Mouse (Mus musculus) cerebellum, adult (tissue): ENCODE measurements around the gene Ttc21b.
"Not testable (repeated sequence)": the region's sequence is repeated elsewhere in the genome, so short reads cannot be mapped to it uniquely, and the experiment has no call there.

ENCODE experiments used
- ATAC-seq: cut with Nextera tagmentation; 2 replicates; pipeline ENCODE4 v1.9.2; 2017; ENCODE audit warnings: mild to moderate bottlenecking, moderate library complexity, mixed read lengths; ENCODE audit not compliant: insufficient number of reproducible peaks, low FRiP score, low TSS enrichment

Ttc21b gene

DNA sequence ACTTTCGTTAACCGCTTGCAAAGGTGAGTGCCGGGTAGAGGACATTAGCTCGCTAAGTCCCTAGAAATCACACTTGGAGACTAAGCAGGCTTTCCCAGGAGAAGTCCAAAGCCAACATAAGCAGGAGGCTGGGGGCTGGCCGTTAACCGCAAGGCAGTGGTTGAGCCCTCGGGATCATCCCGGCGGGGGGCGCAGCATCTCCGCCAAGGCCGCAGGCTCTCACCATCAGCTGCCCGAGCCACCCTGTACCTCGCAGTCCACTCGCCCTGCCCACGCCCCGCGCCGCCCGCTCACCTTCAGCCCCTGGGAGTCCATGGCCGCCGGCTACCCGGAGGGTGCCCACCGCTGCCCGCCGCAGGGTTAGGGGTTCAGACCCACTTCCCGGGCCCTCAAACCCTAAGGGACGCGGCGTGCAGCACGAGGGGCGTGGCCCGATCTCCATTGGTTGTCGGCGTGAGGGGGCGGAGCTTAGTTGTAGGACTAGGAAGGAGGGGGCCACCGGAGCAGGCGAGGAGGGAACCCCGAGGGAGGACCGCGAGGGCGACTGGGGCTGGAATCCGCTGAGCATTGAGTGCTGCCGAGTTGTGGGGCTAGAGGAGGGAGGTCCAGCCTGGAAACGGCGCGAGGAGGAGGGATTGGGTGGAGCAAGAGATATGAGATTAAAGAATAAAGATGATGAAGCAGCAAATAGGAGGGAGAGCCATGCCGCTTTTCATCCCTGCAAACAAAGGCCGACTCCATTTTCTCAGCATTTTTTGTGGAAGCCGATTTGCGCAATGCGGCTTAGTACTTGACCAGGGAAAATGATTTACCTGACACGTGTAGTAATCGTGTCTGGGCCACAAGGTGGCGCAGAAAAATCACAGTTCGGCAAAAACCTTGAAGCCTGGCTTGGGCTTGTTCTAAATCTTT is at the start of gene Ttc21b:
Gene Ttc21b (minus strand): TSS at position 398 of the 912 bp plus-strand sequence.
- ATAC-seq: peak; percentile 95

DNA sequence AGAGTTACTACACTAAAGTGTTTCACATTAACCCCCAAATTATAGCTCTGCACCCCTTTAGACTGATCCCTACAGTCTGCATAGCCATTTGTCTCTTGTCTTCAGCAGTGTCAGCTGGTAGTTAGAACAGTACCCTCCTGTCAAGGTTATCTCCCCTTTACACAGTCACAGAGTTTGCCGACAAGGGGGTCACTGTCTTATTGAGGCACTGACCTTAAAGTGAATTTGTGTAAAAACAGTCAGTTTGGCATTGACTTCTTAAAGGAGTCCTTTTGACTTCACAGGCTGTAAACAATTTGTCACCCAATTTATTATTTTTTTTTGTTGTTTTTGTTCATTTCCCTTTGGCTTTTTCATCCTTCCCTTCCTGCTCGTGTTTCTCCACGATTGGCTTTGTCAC is 16.1 kb upstream of the Ttc21b start:
- ATAC-seq: no peak

DNA sequence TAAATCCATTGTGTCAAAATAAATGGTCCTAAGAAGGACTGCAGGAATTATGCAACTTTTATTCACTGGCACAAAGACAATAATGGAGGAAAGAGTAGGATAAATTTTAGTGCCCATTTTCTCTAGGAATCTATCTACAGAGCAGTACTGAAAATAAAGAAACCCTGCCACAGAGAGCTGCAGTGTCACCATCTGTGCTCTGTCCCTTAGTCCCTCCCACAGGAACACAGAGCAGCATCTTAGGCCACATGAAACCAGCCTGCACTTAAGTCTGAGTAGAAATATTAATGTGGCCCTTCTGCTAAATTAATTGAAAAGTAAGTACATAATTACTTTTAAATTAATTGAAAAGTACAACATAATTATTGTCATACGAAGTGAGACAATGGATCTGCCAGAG is 12.4 kb downstream of the Ttc21b start:
- peak; percentile 70; the same call in 1 of the 2 replicates for ATAC-seq

DNA sequence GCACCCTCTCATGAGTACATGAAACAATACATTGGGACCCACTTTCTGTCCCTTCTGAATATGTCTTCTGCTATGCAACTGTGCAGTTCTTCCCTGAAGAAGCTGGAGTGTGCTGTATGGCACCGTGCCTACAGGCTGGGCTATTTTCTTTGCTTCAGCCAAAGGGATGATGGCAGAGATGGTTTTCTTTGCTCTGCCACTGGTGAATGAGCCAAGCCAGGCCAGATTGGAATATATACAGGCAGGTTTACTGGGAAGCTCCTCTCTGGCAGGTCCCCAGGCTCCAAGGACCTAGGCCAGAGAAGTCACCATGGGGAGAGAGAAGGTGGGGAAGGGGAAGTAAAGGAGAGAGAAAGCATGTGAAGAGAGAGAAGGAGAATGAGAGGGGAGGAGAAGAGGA is 16.1 kb downstream of the Ttc21b start:
- peak; percentile 40; the same call in 1 of the 2 replicates for ATAC-seq

DNA sequence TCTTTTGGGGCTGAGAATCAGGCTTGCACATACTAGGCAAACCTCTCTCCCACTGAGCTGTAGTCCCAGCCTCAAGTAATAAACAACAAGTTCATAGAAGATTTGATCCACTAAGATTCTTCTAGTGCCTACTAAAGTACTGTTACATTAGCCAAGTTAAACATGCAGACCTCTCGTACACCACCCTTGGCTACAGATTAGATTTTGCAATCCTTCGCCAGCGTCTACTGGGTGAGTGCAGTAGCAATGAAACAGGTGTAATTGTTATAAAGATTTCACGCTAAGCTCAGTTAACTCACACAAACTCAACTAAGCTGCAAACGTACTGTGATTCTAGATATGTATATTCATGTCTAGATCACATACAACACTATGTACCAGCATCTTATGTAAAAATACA is 17.5 kb downstream of the Ttc21b start:
- no peak for ATAC-seq

DNA sequence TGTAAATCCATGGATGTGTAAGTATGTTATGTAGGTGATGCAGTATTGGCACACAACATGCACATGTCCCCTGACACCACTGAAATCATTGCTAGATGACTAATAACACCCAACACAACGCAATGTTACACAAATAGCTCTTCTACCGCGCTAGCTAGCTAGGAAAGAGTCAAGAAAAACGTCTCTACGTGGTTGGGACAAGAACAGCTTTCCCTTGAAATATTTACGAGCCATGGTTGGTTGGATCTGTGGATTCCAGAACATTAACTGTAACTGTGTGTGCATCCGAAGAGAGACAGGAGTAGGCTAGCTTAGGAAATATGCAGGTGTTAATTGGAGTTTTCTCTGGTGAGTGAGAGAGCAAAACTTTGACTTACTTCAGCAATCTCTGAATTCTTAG is 35.5 kb downstream of the Ttc21b start:
- no peak for ATAC-seq

DNA sequence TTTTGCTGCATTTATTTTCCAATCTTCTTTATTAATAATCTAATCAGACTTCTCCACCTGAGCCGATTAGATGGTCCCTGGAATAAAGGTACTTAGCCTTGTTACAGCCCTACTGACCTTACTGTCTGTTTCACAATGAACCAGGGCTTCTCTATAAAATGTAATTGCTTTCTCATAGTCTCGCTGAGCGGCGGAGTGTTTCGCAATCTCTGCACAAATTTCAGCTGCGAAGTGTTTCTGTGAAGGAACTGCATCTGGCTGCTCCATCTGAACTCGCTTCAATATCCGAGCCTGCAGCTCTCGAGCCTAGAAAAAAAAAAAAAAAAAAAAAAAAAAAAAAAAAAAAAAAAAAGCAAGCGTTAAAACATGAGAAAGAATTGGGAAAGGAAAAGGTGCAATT is 46.5 kb downstream of the Ttc21b start:
- no peak for ATAC-seq

DNA sequence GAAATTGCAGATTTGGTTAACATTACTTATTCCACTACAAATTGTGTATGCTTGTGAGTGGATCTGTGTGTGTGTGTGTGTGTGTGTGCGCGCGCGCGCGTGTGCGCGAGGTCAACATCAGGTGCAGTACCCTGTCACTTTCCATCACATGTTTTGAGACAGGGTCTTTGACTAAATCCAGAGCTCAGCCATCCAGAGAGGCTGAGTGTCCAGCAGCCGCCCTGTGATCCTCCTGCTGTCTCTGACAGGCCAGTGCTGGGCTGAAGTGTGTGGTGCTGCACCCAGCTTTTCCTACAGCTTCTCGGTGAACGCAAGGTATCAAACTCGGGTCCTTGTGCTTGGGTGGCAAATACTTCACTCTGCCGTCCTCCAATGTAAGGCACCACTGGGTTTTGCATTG is 47.1 kb downstream of the Ttc21b start:
- no peak for ATAC-seq

DNA sequence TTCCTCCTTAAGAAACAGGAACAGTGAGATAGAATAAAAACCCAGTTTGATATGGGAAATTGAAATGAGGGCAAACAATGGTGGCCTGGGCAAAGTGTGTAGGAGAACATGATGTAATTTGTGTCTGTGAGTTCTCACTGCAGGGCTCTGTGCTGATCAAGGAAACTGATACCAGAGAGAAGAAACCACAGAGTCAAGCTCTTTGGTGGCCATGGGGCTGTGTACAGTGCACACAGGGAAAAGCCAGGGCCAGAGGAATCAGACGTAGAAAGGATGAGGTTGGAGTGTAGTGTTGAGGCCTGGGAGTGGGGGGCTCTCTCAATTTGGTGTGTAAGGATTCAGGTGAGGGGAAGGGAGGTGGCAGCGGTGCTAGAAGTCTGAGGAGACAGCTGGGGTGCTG is 49.6 kb downstream of the Ttc21b start:
- ATAC-seq: no peak

DNA sequence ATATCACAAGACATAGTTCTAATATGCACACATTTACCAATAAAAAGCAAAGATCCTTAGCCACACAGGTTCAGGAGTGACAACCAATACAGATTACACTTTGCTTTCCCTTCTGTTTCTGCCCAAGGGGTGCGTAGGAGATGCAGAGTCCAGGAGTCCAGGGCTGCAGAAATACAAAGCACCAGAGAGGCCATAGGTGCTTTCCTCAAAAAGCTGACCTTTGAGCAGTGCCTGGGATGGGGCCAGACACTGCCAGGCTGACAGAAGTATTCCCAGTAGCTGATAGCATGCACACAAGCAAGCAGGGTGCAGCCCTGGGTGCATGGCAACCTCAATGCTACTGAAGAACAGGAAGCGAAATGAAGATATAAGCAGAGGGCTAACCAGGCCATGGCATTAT is 52.2 kb downstream of the Ttc21b start:
- ATAC-seq: no peak

DNA sequence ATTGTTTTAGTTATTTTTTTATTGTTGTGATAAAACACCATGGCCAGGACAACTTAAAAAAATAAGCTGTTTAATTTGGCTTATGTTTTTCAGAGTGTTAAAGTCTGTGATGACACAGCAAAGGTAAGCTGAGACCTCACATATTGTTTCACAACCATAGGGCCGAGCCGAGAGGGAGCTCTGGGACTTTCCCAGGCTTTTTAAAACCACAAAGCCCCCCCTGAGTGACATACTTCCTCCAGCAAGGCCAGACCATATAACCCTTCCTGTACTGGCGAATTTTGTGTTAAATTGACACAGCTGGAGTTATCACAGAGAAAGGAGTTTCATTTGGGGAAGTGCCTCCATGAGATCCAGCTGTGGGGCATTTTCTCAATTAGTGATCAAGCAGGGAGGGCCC is 56.2 kb downstream of the Ttc21b start:
- no peak for ATAC-seq

DNA sequence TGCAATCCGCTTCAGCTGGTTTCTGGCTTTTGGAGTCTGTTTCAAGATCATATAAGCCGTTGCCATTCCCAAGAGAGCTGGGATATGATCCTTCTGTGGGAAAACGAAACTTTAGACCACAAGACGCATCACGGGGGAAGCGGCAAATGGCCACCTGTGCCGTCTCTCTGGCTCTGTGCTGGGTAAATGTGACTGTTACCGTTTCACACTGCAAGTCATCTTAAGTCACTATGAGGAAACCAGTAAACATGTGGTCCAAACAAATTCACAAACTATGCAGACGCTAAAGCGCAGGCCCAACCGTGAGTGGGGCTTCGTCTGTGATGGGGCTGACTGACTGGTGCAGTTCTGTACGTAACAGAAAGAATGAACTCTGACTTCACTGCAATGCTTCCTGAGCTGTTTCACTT is 64.7 kb downstream of the Ttc21b start:
- ATAC-seq: no peak

DNA sequence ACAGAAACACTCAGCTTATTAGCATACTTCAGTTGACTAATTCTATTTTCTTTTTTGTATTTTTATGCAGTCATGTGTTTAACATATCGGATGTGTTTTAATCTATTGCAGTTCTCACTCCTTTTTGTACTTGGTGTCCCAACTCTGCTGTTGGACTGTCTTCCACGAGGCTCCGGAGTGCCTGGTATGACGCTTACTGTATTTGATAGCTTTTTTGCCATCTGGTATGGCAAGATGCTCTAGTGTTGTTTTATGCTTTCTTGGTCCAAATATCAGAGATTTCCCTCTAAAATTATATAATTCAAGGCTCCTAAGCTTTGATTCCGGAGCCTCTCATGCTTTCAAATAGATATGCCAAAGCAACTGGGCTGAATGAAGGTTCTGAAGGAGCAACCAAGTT is 66.3 kb downstream of the Ttc21b start:
- ATAC-seq: no peak

DNA sequence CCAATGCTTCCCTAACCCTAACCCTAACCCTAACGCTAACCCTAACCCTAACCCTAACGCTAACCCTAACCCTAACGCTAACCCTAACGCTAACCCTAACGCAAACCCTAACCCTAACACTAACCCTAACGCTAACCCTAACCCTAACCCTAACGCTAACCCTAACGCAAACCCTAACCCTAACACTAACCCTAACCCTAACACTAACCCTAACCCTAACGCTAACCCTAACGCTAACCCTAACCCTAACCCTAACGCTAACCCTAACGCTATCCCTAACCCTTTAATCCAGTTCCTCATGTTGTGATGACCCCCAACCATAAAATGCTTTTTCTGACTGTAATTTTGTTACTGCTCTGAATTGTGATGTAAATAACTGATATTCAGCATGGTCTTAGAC is 67.2 kb downstream of the Ttc21b start:
- ATAC-seq: not testable (repeated sequence)

DNA sequence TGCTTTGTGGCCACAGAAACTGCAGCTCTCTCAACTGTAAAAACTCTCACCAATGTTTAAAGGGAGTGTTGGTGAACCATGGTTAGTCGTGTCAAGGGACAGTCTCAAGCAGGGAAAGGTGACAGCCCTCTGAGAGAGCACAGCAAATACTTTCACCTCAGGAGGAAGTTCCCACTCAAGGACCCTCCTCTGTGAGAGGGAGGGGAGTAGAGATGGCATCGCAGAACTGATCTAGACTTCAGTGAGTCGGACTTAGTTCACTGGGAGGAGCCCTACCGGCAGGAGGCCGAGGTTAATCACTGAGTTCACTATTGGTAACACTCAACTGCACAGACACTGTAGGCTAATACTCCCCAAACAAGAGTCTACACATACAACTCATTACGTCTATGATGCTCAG is 68.9 kb downstream of the Ttc21b start:
- ATAC-seq: no peak

DNA sequence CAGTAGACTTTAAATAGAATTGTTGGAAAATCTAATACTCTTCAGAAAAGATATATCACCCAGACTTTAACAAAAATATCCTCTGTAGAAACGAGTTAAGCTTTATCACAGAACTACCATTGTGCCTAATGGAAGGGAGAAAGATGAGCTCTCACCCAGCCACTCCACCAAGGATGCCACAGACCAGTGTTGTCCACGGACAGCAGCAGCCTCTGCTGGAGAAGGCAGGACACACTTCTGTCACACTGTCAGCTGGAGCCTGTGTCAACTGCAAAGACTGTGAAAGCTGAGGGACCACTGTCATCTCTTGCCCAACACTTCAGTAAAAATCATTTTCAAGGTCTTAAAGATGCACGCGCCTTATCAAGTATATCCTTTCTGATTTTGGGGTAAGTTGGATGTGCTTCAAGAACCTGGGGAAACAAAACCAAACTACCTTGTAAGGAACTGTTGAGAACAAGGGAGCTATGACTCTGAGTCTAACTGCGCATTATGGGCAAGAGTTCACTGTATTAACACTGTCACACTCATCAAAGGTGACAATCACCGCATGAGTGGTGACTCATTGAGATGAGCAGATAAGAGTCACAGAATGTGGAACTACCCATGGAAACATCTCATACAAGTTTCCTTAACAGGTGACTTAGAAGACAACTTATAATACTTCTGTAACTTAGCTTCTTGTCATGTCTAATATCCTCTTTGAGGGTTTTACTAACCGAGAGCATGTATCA is 71.8 kb downstream of the Ttc21b start:
- ATAC-seq: 0 out of 2 replicates have a peak, but pooled peaks have one; percentile 66

DNA sequence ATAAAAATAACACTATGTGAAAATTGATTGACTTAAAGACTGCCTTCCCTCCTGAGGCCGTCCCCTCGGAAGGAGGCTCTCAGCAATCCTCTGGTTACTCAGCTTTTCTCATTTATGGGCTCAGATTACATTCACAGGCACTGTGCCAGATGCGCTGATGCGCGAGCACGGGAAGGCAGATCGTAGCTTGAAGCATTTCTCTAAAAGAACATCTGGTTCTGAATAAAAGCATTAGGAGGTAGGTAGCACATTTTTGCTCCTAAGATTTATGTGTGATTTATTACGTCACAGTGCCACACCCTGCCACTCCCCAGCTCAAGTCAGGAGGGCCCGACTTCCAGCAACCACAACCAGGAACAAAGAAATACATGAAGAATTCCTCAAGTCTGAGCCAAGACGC is 76.1 kb downstream of the Ttc21b start:
- ATAC-seq: no peak

DNA sequence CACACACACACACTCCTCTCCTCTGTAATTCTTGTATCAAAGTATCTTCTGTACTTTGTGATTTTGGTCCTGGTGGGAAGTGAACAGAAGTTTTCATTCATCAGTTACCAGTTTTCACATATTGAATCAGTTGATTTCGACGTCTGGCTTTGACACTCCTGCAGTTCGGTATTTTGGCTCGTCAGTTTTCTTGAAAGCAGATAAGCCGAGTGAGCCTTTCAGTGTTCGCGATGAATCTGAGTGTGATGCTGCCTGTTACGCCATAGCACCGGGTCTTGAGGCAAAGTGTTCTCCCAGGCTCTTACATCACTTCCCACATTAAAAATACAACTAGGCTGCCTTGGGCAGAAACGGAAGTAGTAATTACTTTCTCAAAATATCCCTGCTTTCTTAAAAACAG is 76.6 kb downstream of the Ttc21b start:
- ATAC-seq: no peak

DNA sequence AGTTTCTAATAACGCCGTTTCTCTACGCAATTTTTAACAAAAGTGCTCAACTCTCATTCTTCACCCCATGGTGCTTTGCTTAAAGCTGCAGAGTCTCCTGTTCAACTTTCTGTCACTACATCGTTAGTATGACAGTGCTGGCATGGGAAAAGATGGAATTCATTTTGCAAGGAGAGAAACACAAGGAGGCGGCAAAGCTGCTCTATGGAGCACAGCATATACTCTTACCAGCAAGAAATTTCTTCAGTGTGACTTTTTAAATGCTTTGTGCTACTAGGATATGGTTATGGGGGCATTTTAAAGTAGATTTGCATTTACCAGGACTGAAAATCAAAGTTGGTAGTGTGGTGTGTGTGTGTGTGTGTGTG is 77.6 kb downstream of the Ttc21b start:
- no peak for ATAC-seq

DNA sequence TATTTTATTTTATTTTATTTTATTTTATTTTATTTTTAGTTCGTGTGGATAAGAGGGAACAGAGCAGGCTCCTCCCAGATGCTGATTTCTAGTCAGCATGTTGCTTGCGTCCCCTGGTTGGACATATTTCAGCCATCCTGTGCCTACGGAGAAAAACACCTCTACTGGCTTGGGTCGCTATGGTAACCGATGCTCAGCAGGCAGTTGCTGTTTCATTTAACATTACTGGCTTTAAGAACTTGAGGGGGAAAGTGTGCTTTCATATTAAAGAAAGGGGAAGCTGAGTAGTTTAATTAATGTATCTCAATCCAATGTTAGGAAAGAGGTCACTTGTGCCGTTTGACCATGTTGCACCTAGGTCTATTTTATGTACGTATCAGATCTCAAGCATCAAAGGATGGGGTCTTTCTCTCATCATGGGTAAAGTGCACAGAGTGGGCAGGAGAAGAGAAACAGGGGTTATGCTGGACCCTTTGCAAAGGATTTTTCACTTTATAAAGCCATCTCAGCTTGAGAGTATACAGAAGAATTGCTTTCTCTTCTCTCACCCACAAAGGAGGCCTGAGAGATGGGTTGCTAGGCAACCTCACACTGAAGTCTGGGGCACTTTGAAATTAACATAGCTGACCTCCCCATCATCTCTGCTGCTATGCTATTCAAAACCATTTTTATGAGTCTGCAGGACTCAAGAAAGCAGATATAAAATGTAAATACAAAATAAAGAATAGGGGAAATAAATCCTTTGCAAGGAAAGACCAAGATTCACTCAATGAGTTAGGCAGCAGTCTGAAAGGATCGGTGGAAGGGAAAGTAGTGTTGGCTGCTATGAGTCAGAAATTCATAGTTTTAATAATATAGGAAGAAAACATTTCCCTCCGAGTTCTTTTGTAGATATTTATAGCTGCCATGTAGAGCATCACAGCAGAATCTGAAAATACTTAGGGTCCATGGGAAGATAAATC is 78.2 kb downstream of the Ttc21b start:
- no peak for ATAC-seq

DNA sequence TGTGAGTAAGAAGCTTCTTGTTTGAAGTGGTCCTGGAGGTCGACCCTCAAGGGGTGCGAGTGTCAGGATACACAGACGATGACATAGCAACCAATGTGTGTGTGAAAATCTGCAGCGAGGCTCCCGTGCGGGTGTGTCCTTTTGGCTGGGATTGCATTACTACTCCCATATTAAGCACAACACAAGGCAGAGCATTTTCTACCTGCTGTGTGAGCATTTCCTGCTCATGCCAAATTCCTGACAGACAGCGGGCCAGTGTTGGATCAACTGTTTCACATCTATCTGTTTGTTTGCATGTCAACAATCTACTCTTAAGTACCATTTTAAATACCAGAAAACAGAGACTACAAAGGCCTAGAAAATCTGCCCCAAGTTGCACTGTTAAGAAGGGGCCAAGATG is 79.4 kb downstream of the Ttc21b start:
- no peak for ATAC-seq
